Mouse (Mus musculus): ENCODE results near the gene Gpr3. TPM values are rescaled to one million over a fixed set of nuclear protein-coding genes. Genes with fewer than 3 reads are reported as not detected.

The Gpr3 gene
- polyA plus RNA-seq, 1 experiment from 2014 or later = 0.48 TPM

Small RNA genes within 50 kb of the gene (microRNA-seq; reads per million reads assigned to microRNA genes)
- 0.88 reads per million for gene Mir7017

Other genes with a start within 250 kb of the Gpr3 start
- gene Fgr, start 238.4 kb downstream of the Gpr3 start, polyA plus RNA-seq (2015; fragmentation: Nextera tagmentation; extraction: Ambion mirVana) = 0.06 TPM in 1 of 2 replicates, not detected in the other
- 14.2 and 17.0 TPM in 2 replicates for gene Ahdc1, start 201.3 kb downstream of the Gpr3 start, polyA plus RNA-seq (2015; fragmentation: Nextera tagmentation; extraction: Ambion mirVana)
- gene Wasf2, start 82.0 kb downstream of the Gpr3 start, polyA plus RNA-seq (2015; fragmentation: Nextera tagmentation; extraction: Ambion mirVana) = 31.8 and 33.6 TPM in 2 replicates
- gene Cd164l2, start 405 bp downstream of the Gpr3 start, polyA plus RNA-seq (2015; fragmentation: Nextera tagmentation; extraction: Ambion mirVana) = 0.38 and 0.87 TPM in 2 replicates
- 1.7 and 1.8 TPM in 2 replicates for gene Map3k6, start 28.3 kb upstream of the Gpr3 start, polyA plus RNA-seq (2015; fragmentation: Nextera tagmentation; extraction: Ambion mirVana)
- gene Sytl1, start 50.6 kb upstream of the Gpr3 start, polyA plus RNA-seq (2015; fragmentation: Nextera tagmentation; extraction: Ambion mirVana) = 0.29 and 0.61 TPM in 2 replicates
- gene Tmem222, start 65.3 kb upstream of the Gpr3 start, polyA plus RNA-seq (2015; fragmentation: Nextera tagmentation; extraction: Ambion mirVana) = 107 and 112 TPM in 2 replicates
- 16.2 and 18.1 TPM in 2 replicates for gene Wdtc1, start 140.9 kb upstream of the Gpr3 start, polyA plus RNA-seq (2015; fragmentation: Nextera tagmentation; extraction: Ambion mirVana)
- 6.5 and 6.7 TPM in 2 replicates for gene Slc9a1, start 157.2 kb upstream of the Gpr3 start, polyA plus RNA-seq (2015; fragmentation: Nextera tagmentation; extraction: Ambion mirVana)